Mouse (Mus musculus): ENCODE measurements around the gene Il23a.

DNA sequence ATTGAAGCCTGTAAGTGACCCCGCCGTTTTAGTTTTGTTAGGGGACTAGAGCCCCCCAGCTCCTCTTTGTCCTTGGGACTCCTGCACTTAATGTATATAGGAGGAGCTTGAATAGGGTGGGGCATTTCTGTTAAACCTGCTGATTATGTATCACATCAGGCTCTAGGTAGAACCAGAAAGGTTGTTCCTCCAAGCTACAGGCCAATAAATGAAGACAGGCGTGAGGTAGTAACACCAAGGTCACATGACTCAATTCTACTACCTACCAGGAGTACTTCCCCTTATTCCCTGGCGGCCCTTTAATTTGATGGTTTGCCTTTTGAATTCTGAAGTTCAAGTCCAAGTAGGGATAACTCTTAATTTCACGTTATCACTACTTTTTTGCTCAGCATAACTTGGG is 39.9 kb upstream of the Il23a start:
- TF ChIP-seq CTCF (conservative IDR thresholded peaks at IDR 0.05; ENCODE audit: insufficient read depth, insufficient read length, low read depth, low read length) (no peak), POLR2A (IDR thresholded peaks at IDR 0.05; ENCODE audit: low read depth, low read length) (no peak)
